In genomic region chr5:77393990-77394618, GRCm38 (mm10) we compare ENCODE assay signal across 10 mouse cellular contexts. TPM values are rescaled to one million over a fixed set of nuclear protein-coding genes. Genes with fewer than 3 reads are reported as not detected.
A peak's percentile ranks its signal among the peaks of the same experiment; 100 is the strongest.
DNase-seq lines count a peak whose midpoint lies in the region; ATAC-seq and TF ChIP-seq lines count a peak whose summit lies in the region.
"Had no signal": no experiment of that assay in that cellular context is flagged by ENCODE, and none has a peak within 500 bp of the region (broad histone marks: within the 10 kb centered on the region; RNA-seq: fewer than 3 reads in every experiment).

No protein-coding gene starts in this region.

- no peaks in the 10 kb centered on the region for H3K9me3 ChIP-seq in hindbrain, embryonic 13.5 days
- H3K9me3 ChIP-seq in hindbrain, embryonic 12.5 days (replicated peaks) = no peaks in the 10 kb centered on the region
- no peaks in the 10 kb centered on the region for H3K9me3 ChIP-seq in midbrain, embryonic 11.5 days (ENCODE audit: control insufficient read depth, low read length)
- H3K9me3 ChIP-seq in midbrain, embryonic 10.5 days (replicated peaks) = no peaks in the 10 kb centered on the region
- H3K9me3 ChIP-seq in hindbrain, postnatal 0 days (ENCODE audit: low read length) = no peaks in the 10 kb centered on the region
- H3K9me3 ChIP-seq in neural tube, embryonic 13.5 days = no peaks in the 10 kb centered on the region
- H3K9me3 ChIP-seq: forebrain, embryonic 15.5 days; liver, embryonic 15.5 days had no signal

- WGBS in hindbrain, embryonic 13.5 days = 39% methylated on average over 9 of the region's 9 CpGs
- WGBS in hindbrain, embryonic 12.5 days = 57% methylated on average over 9 of the region's 9 CpGs
- WGBS in midbrain, embryonic 11.5 days = 57% methylated on average over 9 of the region's 9 CpGs
- WGBS in midbrain, embryonic 10.5 days = 67% methylated on average over 9 of the region's 9 CpGs
- WGBS in hindbrain, postnatal 0 days = 29% methylated on average over 9 of the region's 9 CpGs
- WGBS in neural tube, embryonic 13.5 days = 41% methylated on average over 9 of the region's 9 CpGs

- DNase-seq in midbrain, embryonic 11.5 days (ENCODE audit: low spot score, missing footprints) = peak; percentile 84
- no peak for DNase-seq in midbrain, embryonic 10.5 days (ENCODE audit: low spot score)
- DNase-seq in hindbrain, postnatal 0 days (ENCODE audit: low spot score) = peak; percentile 52
- DNase-seq: heart, postnatal 14 days had no signal

- no peak overlapping the region for H3K4me2 ChIP-seq in hindbrain, embryonic 13.5 days
- no peak overlapping the region for H3K4me2 ChIP-seq in hindbrain, embryonic 12.5 days (replicated peaks)
- no peak overlapping the region for H3K4me2 ChIP-seq in midbrain, embryonic 11.5 days
- no peak overlapping the region for H3K4me2 ChIP-seq in hindbrain, postnatal 0 days (ENCODE audit: low read depth, low read length)
- no peak overlapping the region for H3K4me2 ChIP-seq in neural tube, embryonic 13.5 days
- H3K4me2 ChIP-seq: forebrain, embryonic 15.5 days; liver, embryonic 15.5 days had no signal

- H3K4me3 ChIP-seq in hindbrain, embryonic 13.5 days = no peak overlapping the region
- no peak overlapping the region for H3K4me3 ChIP-seq in hindbrain, embryonic 12.5 days
- no peak overlapping the region for H3K4me3 ChIP-seq in midbrain, embryonic 11.5 days (ENCODE audit: low read depth, low read length)
- no peak overlapping the region for H3K4me3 ChIP-seq in midbrain, embryonic 10.5 days
- H3K4me3 ChIP-seq in hindbrain, postnatal 0 days (ENCODE audit: low read length) = no peak overlapping the region
- no peak overlapping the region for H3K4me3 ChIP-seq in neural tube, embryonic 13.5 days
- H3K4me3 ChIP-seq: forebrain, embryonic 15.5 days; liver, embryonic 15.5 days had no signal

- no peaks in the 10 kb centered on the region for H3K36me3 ChIP-seq in hindbrain, embryonic 13.5 days
- no peaks in the 10 kb centered on the region for H3K36me3 ChIP-seq in hindbrain, embryonic 12.5 days
- no peaks in the 10 kb centered on the region for H3K36me3 ChIP-seq in midbrain, embryonic 11.5 days (ENCODE audit: control insufficient read depth, insufficient read depth, low read length)
- no peaks in the 10 kb centered on the region for H3K36me3 ChIP-seq in midbrain, embryonic 10.5 days
- no peaks in the 10 kb centered on the region for H3K36me3 ChIP-seq in hindbrain, postnatal 0 days (ENCODE audit: insufficient read depth, low read length)
- H3K36me3 ChIP-seq in neural tube, embryonic 13.5 days = no peaks in the 10 kb centered on the region
- H3K36me3 ChIP-seq: forebrain, embryonic 15.5 days; liver, embryonic 15.5 days had no signal

- TF ChIP-seq CTCF in hindbrain, postnatal 0 days (IDR thresholded peaks at IDR 0.05; ENCODE audit: low read depth) = no peak

- H3K27ac ChIP-seq in hindbrain, embryonic 13.5 days = peak overlapping the region; percentile 8; the same call in 1 of the 2 replicates
- no peak overlapping the region for H3K27ac ChIP-seq in hindbrain, embryonic 12.5 days
- H3K27ac ChIP-seq in midbrain, embryonic 11.5 days (ENCODE audit: low read depth, low read length) = no peak overlapping the region
- no peak overlapping the region for H3K27ac ChIP-seq in midbrain, embryonic 10.5 days (replicated peaks)
- peak overlapping the region; percentile 48 for H3K27ac ChIP-seq in hindbrain, postnatal 0 days
- no peak overlapping the region for H3K27ac ChIP-seq in neural tube, embryonic 13.5 days (replicated peaks)
- H3K27ac ChIP-seq: forebrain, embryonic 15.5 days; liver, embryonic 15.5 days had no signal

- no peaks in the 10 kb centered on the region for H3K27me3 ChIP-seq in hindbrain, embryonic 13.5 days
- H3K27me3 ChIP-seq in hindbrain, embryonic 12.5 days = no peaks in the 10 kb centered on the region
- H3K27me3 ChIP-seq in midbrain, embryonic 11.5 days (ENCODE audit: control insufficient read depth, insufficient read depth, low read length) = no peaks in the 10 kb centered on the region
- H3K27me3 ChIP-seq in midbrain, embryonic 10.5 days (ENCODE audit: low read depth, poor library complexity, severe bottlenecking) = no peaks in the 10 kb centered on the region
- H3K27me3 ChIP-seq in hindbrain, postnatal 0 days (ENCODE audit: insufficient read depth, low read length) = no peaks in the 10 kb centered on the region
- H3K27me3 ChIP-seq in neural tube, embryonic 13.5 days = no peaks in the 10 kb centered on the region
- H3K27me3 ChIP-seq: forebrain, embryonic 15.5 days; liver, embryonic 15.5 days had no signal

- H3K4me1 ChIP-seq in hindbrain, embryonic 13.5 days (replicated peaks) = peaks cover 9% of the 10 kb centered on the region
- H3K4me1 ChIP-seq in hindbrain, embryonic 12.5 days = peaks cover 5% of the 10 kb centered on the region; the same call in 1 of the 2 replicates
- peaks cover 7% of the 10 kb centered on the region for H3K4me1 ChIP-seq in midbrain, embryonic 11.5 days (ENCODE audit: control insufficient read depth, insufficient read depth, low read length)
- peaks cover 38% of the 10 kb centered on the region for H3K4me1 ChIP-seq in midbrain, embryonic 10.5 days
- H3K4me1 ChIP-seq in hindbrain, postnatal 0 days (ENCODE audit: insufficient read depth, low read length) = 0 out of 2 replicates have a peak, but pooled peaks cover 5% of the 10 kb centered on the region
- peaks cover 4% of the 10 kb centered on the region for H3K4me1 ChIP-seq in neural tube, embryonic 13.5 days (replicated peaks)
- H3K4me1 ChIP-seq: forebrain, embryonic 15.5 days; liver, embryonic 15.5 days had no signal

- H3K9ac ChIP-seq in hindbrain, embryonic 13.5 days = no peak overlapping the region
- H3K9ac ChIP-seq in hindbrain, embryonic 12.5 days = no peak overlapping the region
- no peak overlapping the region for H3K9ac ChIP-seq in midbrain, embryonic 11.5 days (ENCODE audit: low read length)
- H3K9ac ChIP-seq in hindbrain, postnatal 0 days (replicated peaks; ENCODE audit: low read length) = no peak overlapping the region
- no peak overlapping the region for H3K9ac ChIP-seq in neural tube, embryonic 13.5 days
- H3K9ac ChIP-seq: forebrain, embryonic 15.5 days; liver, embryonic 15.5 days had no signal

- no peak for ATAC-seq in hindbrain, embryonic 13.5 days (ENCODE audit: low FRiP score)
- no peak for ATAC-seq in hindbrain, embryonic 12.5 days (ENCODE audit: low FRiP score)
- ATAC-seq in midbrain, embryonic 11.5 days (ENCODE audit: low FRiP score) = peak; percentile 46; the same call in 1 of the 2 replicates
- ATAC-seq in hindbrain, postnatal 0 days = peak; percentile 81
- peak; percentile 27; the same call in 1 of the 2 replicates for ATAC-seq in neural tube, embryonic 13.5 days (ENCODE audit: low read depth)
- ATAC-seq in CD4-positive, CD25-positive, alpha-beta regulatory T cell, adult 4 months = no peak
- ATAC-seq: forebrain, embryonic 15.5 days had no signal

RNA-seq across cellular contexts. Expression of gene Igfbp7, which starts 13.7 kb away (rescaled TPM):
- polyA plus RNA-seq in hindbrain, embryonic 13.5 days (2015; fragmentation: Nextera tagmentation; extraction: Ambion mirVana) = 54.4 and 59.4 TPM in 2 replicates
- polyA plus RNA-seq in hindbrain, embryonic 12.5 days (2016; fragmentation: Nextera tagmentation; extraction: Ambion mirVana) = 32.2 and 33.7 TPM in 2 replicates
- polyA plus RNA-seq in midbrain, embryonic 11.5 days (2014; fragmentation: Nextera tagmentation; extraction: Ambion mirVana) = 25.1 and 26.8 TPM in 2 replicates
- polyA plus RNA-seq in midbrain, embryonic 10.5 days (2016; fragmentation: Nextera tagmentation; extraction: Ambion mirVana) = 10.4 and 16.3 TPM in 2 replicates
- 45.7 and 59.6 TPM in 2 replicates for total RNA-seq in hindbrain, postnatal 0 days (2014; rRNA removed)
- polyA plus RNA-seq in hindbrain, postnatal 0 days (2015; fragmentation: Nextera tagmentation; extraction: Ambion mirVana) = 99.3 and 111 TPM in 2 replicates
- polyA plus RNA-seq in neural tube, embryonic 13.5 days (2015; fragmentation: Nextera tagmentation; extraction: Ambion mirVana) = 51.8 and 62.6 TPM in 2 replicates
- under 1 TPM in 1 of 2 experiments, not detected in 1; 0.31 TPM for polyA plus RNA-seq in CD4-positive, CD25-positive, alpha-beta regulatory T cell, adult 4 months (2017; shearing (Covaris generic))

Comparison
In these comparisons a context has a peak if more than half of its experiments do, and no peak if none do; other contexts are left out.
1. ATAC-seq: peak in midbrain, embryonic 11.5 days (single experiment), hindbrain, postnatal 0 days (single experiment) and neural tube, embryonic 13.5 days (single experiment); none in hindbrain, embryonic 13.5 days (single experiment), hindbrain, embryonic 12.5 days (single experiment) and CD4-positive, CD25-positive, alpha-beta regulatory T cell, adult 4 months (single experiment).
2. H3K27ac ChIP-seq: peak in hindbrain, embryonic 13.5 days (single experiment) and hindbrain, postnatal 0 days (single experiment); none in hindbrain, embryonic 12.5 days (single experiment), midbrain, embryonic 11.5 days (single experiment), midbrain, embryonic 10.5 days (single experiment) and neural tube, embryonic 13.5 days (single experiment).